Mouse (Mus musculus) cortical plate, adult 2 months (tissue): Measurements from ENCODE around the gene Pnrc2. TPM values are rescaled to one million over a fixed set of nuclear protein-coding genes. Genes with fewer than 3 reads are reported as not detected.

ENCODE experiments used
- H3K27ac ChIP-seq: fragments of 200-500 bp; 2 replicates; pipeline ENCODE4 v1.5.1; 2012; ENCODE audit warnings: low read length, control low read depth, inconsistent platforms; ENCODE audit not compliant: insufficient read depth
- H3K4me1 ChIP-seq: fragments of 200-500 bp; 2 replicates; pipeline ENCODE4 v1.6.1; 2011; ENCODE audit warnings: low read length; ENCODE audit not compliant: control insufficient read depth, insufficient read depth
- H3K4me3 ChIP-seq: fragments of 200-500 bp; 2 replicates; pipeline ENCODE4 v1.5.1; 2011; ENCODE audit warnings: mild to moderate bottlenecking, low read length, control low read depth; ENCODE audit not compliant: insufficient read depth
- CTCF ChIP-seq: fragments of 200-500 bp; IDR thresholded peaks from 2 replicates; pipeline ENCODE4 v1.5.1; 2011; ENCODE audit warnings: mild to moderate bottlenecking, control low read depth, low read length; ENCODE audit not compliant: insufficient read depth; ENCODE audit errors: extremely low read depth
- POLR2A ChIP-seq: fragments of 200-500 bp; IDR thresholded peaks from 2 replicates; pipeline ENCODE4 v1.6.1; 2011; ENCODE audit warnings: mild to moderate bottlenecking, low read length, control low read depth; ENCODE audit not compliant: insufficient read depth; ENCODE audit errors: extremely low read depth
- polyA plus RNA-seq: library from polyadenylated mRNA; depleted of rRNA; stranded (reverse); fragments of >200 nt; gene quantifications from 2 replicates; pipeline ENCODE4 v1.2.3, GENCODE M21; 2012; rRNA removed

The Pnrc2 gene
- polyA plus RNA-seq, 1 experiment: 55.4 TPM

- TF ChIP-seq CTCF: no peak
- TF ChIP-seq POLR2A: no peak
- Histone ChIP-seq H3K4me3 (no peak overlapping the region), H3K4me1 (peaks cover 14% of the 10 kb centered on the region), H3K27ac (no peak overlapping the region)
These were observed 41.6 kb downstream of the Pnrc2 start for GRCm38 (mm10) chr4:135832070-135832469.

GRCm38 (mm10) chr4:135828491-135828890 is 45.2 kb downstream of the Pnrc2 start:
- Histone ChIP-seq H3K27ac (peak overlapping the region; percentile 31; the same call in 1 of the 2 replicates), H3K4me1 (peaks cover 13% of the 10 kb centered on the region), H3K4me3 (no peak overlapping the region)
- TF ChIP-seq CTCF (no peak), POLR2A (no peak)

- Histone ChIP-seq H3K4me1 (peaks cover 4% of the 10 kb centered on the region; the same call in 1 of the 2 replicates), H3K27ac (no peak overlapping the region), H3K4me3 (no peak overlapping the region)
- no peak for TF ChIP-seq POLR2A
- no peak for TF ChIP-seq CTCF
These were observed 49.4 kb downstream of the Pnrc2 start for GRCm38 (mm10) chr4:135824254-135824653.

- Histone ChIP-seq H3K4me1 (no peaks in the 10 kb centered on the region), H3K4me3 (no peak overlapping the region), H3K27ac (no peak overlapping the region)
- TF ChIP-seq POLR2A (no peak), CTCF (0 out of 2 replicates have a peak, but pooled peaks have one; percentile 27)
These were observed 50.4 kb downstream of the Pnrc2 start for GRCm38 (mm10) chr4:135823298-135823697.

GRCm38 (mm10) chr4:135821772-135822171 is 51.9 kb downstream of the Pnrc2 start:
- TF ChIP-seq POLR2A (no peak), CTCF (no peak)
- Histone ChIP-seq H3K4me3 (no peak overlapping the region), H3K4me1 (no peaks in the 10 kb centered on the region), H3K27ac (no peak overlapping the region)

Other genes starting within 250 kb of the Pnrc2 start
- gene Ifnlr1, start 187.6 kb downstream of the Pnrc2 start, polyA plus RNA-seq: 0.11 and 0.15 TPM in 2 replicates
- 0.04 TPM in 1 of 2 replicates, not detected in the other for gene Il22ra1, start 145.7 kb downstream of the Pnrc2 start, polyA plus RNA-seq
- 2.2 and 2.5 TPM in 2 replicates for gene Myom3, start 114.1 kb downstream of the Pnrc2 start, polyA plus RNA-seq
- 49.1 and 54.7 TPM in 2 replicates for gene Srsf10, start 18.1 kb downstream of the Pnrc2 start, polyA plus RNA-seq
- 0.11 and 0.15 TPM in 2 replicates for gene Cnr2, start 21.5 kb upstream of the Pnrc2 start, polyA plus RNA-seq
- gene Fuca1, start 46.9 kb upstream of the Pnrc2 start, polyA plus RNA-seq: 36.9 and 37.8 TPM in 2 replicates
- gene Hmgcl, start 72.6 kb upstream of the Pnrc2 start, polyA plus RNA-seq: 46.4 and 50.5 TPM in 2 replicates
- 35.9 and 38.9 TPM in 2 replicates for gene Gale, start 89.9 kb upstream of the Pnrc2 start, polyA plus RNA-seq
- 98.6 and 108 TPM in 2 replicates for gene Lypla2, start 98.8 kb upstream of the Pnrc2 start, polyA plus RNA-seq
- gene Pithd1, start 113.4 kb upstream of the Pnrc2 start, polyA plus RNA-seq: 103 and 110 TPM in 2 replicates
- gene Eloa, start 147.9 kb upstream of the Pnrc2 start, polyA plus RNA-seq: 16.5 and 16.8 TPM in 2 replicates
- gene Rpl11, start 179.6 kb upstream of the Pnrc2 start, polyA plus RNA-seq: 511 and 520 TPM in 2 replicates